Mouse (Mus musculus): ENCODE measurements around the gene Clec11a. TPM values are rescaled to one million over a fixed set of nuclear protein-coding genes. Genes with fewer than 3 reads are reported as not detected.

Gene Clec11a
- polyA plus RNA-seq (2012; rRNA removed): 12.4 and 13.8 TPM in 2 replicates

GRCm38 (mm10) chr7:44306516-44307240, at the start of gene Clec11a:
Clec11a (minus strand) TSS chr7:44306902.
- DNase-seq (ENCODE audit: low read depth): no peak

GRCm38 (mm10) chr7:44355411-44355810, 48.7 kb upstream of the Clec11a start:
- DNase-seq (ENCODE audit: low read depth): no peak

GRCm38 (mm10) chr7:44353601-44354340, 47.1 kb upstream of the Clec11a start:
- DNase-seq (ENCODE audit: low read depth): no peak

- DNase-seq (ENCODE audit: low read depth): no peak
Observed at GRCm38 (mm10) chr7:44352750-44353600, 46.3 kb upstream of the Clec11a start.

- DNase-seq (ENCODE audit: low read depth): no peak
Observed at GRCm38 (mm10) chr7:44351881-44352749, 45.4 kb upstream of the Clec11a start.

- DNase-seq (ENCODE audit: low read depth): no peak
Observed at GRCm38 (mm10) chr7:44350957-44351711, 44.4 kb upstream of the Clec11a start.

- DNase-seq (ENCODE audit: low read depth): no peak
Observed at GRCm38 (mm10) chr7:44349043-44349442, 42.3 kb upstream of the Clec11a start.

GRCm38 (mm10) chr7:44344622-44345021, 37.9 kb upstream of the Clec11a start:
- no peak for DNase-seq (ENCODE audit: low read depth)

GRCm38 (mm10) chr7:44343459-44344015, 36.8 kb upstream of the Clec11a start:
- no peak for DNase-seq (ENCODE audit: low read depth)

- DNase-seq (ENCODE audit: low read depth): no peak
Observed at GRCm38 (mm10) chr7:44341714-44342113, 35.0 kb upstream of the Clec11a start.

- no peak for DNase-seq (ENCODE audit: low read depth)
Observed at GRCm38 (mm10) chr7:44341119-44341518, 34.4 kb upstream of the Clec11a start.

GRCm38 (mm10) chr7:44340226-44340625, 33.5 kb upstream of the Clec11a start:
- DNase-seq (ENCODE audit: low read depth): no peak

GRCm38 (mm10) chr7:44337121-44337849, 30.6 kb upstream of the Clec11a start:
- DNase-seq (ENCODE audit: low read depth): no peak

GRCm38 (mm10) chr7:44336046-44337021, 29.6 kb upstream of the Clec11a start:
- no peak for DNase-seq (ENCODE audit: low read depth)

GRCm38 (mm10) chr7:44335031-44335878, 28.6 kb upstream of the Clec11a start:
- DNase-seq (ENCODE audit: low read depth): no peak

- DNase-seq (ENCODE audit: low read depth): no peak
Observed at GRCm38 (mm10) chr7:44334139-44334538, 27.4 kb upstream of the Clec11a start.

GRCm38 (mm10) chr7:44332336-44332735, 25.6 kb upstream of the Clec11a start:
- no peak for DNase-seq (ENCODE audit: low read depth)

Data from gonadal fat pad, adult 2 months (tissue).